In the genomic region with DNA sequence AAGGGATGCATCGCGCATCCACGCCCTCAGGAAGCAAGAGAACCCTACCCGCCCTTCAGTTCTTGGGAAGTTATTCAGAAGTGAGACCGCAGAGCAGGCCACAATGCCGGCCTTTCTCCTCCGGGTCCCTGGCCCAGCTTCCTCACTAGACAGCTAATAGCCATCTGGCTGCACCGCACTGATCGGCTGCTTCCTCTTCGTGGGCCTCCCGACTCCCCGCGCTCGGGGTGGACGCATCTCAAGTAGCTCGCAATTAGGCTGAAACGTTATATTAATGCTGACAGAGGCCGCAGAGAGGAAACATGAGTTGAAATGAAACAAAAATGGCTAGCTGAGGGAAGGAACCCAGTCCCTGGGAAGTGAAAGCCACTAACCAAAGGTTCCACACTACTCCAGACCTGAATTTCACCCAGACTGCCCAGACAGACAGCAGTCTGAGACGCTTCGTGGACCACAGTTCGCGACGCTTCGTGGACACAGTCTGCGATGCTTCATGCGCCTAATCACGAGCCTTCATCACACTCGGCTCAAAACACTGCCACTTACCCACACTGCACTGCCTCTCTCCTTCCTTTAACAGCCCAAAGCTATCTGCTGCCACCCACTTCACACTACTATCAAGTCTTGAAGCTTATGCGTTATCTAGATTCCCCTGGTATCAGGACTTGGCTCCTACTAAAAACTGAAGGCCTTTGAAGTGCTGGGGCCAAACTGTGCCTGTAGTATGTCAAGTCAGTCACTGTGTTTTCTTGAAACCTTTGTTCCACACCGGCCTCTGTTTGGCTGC, we compare ENCODE assay signal across 8 mouse cellular contexts.
DNase-seq lines count a peak whose midpoint lies in the region; ATAC-seq lines count a peak whose summit lies in the region.

No protein-coding gene starts in this region.

- DNase-seq in frontal cortex, postnatal 10 days (ENCODE audit: low spot score in 2 of 2), result peak; percentile 15 to 27
- peak; percentile 18 for DNase-seq in right cerebral cortex, postnatal 14 days
- no peak for DNase-seq in right cerebral cortex, adult 2 months (ENCODE audit: low spot score in 2 of 2)
- DNase-seq in kidney, adult 11 months, result no peak

- no peaks in the 10 kb centered on the region for H3K9me3 ChIP-seq in heart, embryonic 14.5 days (ENCODE audit: control insufficient read depth, low read length)

- H3K27ac ChIP-seq in heart, embryonic 14.5 days (replicated peaks in 1 of 2; ENCODE audit: control insufficient read depth in 1 of 2, insufficient read depth in 1 of 2, low read depth in 2 of 2, low read length in 2 of 2), result peak overlapping the region; percentile 55 to 70
- H3K27ac ChIP-seq in macrophage, result peak overlapping the region; percentile 5; the same call in 1 of the 2 replicates

- H3K4me2 ChIP-seq in heart, embryonic 14.5 days (ENCODE audit: low read length), result peak overlapping the region; percentile 56

- peak overlapping the region; percentile 44 for H3K9ac ChIP-seq in heart, embryonic 14.5 days (ENCODE audit: low read length)

- 27% methylated on average over 30 of the region's 30 CpGs for WGBS in heart, embryonic 14.5 days
- 22% methylated on average over 29 of the region's 30 CpGs for WGBS in macrophage (ENCODE audit: missing documents)

- no peaks in the 10 kb centered on the region for H3K36me3 ChIP-seq in heart, embryonic 14.5 days (ENCODE audit: control insufficient read depth, insufficient read depth, low read length)
- no peaks in the 10 kb centered on the region for H3K36me3 ChIP-seq in macrophage (ENCODE audit: inconsistent target)

- no peaks in the 10 kb centered on the region for H3K79me2 ChIP-seq in macrophage (ENCODE audit: inconsistent target)

- H3K4me1 ChIP-seq in heart, embryonic 14.5 days (ENCODE audit: control insufficient read depth in 2 of 2, insufficient read depth in 2 of 2, low read length in 2 of 2), result peaks cover 21% of the 10 kb centered on the region in 2 experiments

- no peak for ATAC-seq in frontal cortex, adult (ENCODE audit: low TSS enrichment)
- 0 out of 2 replicates have a peak, but pooled peaks have one; percentile 53 for ATAC-seq in heart, embryonic 14.5 days (ENCODE audit: insufficient number of reproducible peaks, insufficient read depth, low FRiP score, low read depth)
- no peak for ATAC-seq in erythroid progenitor cell, adult 5-6 weeks (replicated peaks; ENCODE audit: low FRiP score, poor library complexity, severe bottlenecking)

- H3K4me3 ChIP-seq in heart, embryonic 14.5 days (ENCODE audit: control insufficient read depth in 1 of 2, insufficient read depth in 1 of 2, low read depth in 1 of 2, low read length in 2 of 2), result peak overlapping the region; percentile 5 to 19
- H3K4me3 ChIP-seq in macrophage (ENCODE audit: inconsistent target), result no peak overlapping the region

- H3K27me3 ChIP-seq in heart, embryonic 14.5 days (ENCODE audit: control insufficient read depth, insufficient read depth, low read length), result no peaks in the 10 kb centered on the region

Comparison
In these comparisons a context has a peak if more than half of its experiments do, and no peak if none do; other contexts are left out.
1. DNase-seq: peak in frontal cortex, postnatal 10 days (2 of 2) and right cerebral cortex, postnatal 14 days (single experiment); none in right cerebral cortex, adult 2 months (0 of 2) and kidney, adult 11 months (single experiment).